Mouse (Mus musculus): Measurements from ENCODE around the gene Agtpbp1. TPM values are rescaled to one million over a fixed set of nuclear protein-coding genes. Genes with fewer than 3 reads are reported as not detected.

The Agtpbp1 gene
- total RNA-seq, 1 experiment: 25.0 TPM

- no peak overlapping the region for H3K9ac ChIP-seq (ENCODE audit: insufficient read depth, low read depth, low read length, poor library complexity, severe bottlenecking)
- in situ Hi-C loops (cut with MboI; ENCODE audit: low sequenced_read_pairs in 2 of 2, unreplicated experiment in 2 of 2): no loop called here
- H3K9me3 ChIP-seq (ENCODE audit: control insufficient read depth, insufficient read depth, low read depth, low read length): no peaks in the 10 kb centered on the region
- H3K4me3 ChIP-seq (ENCODE audit: insufficient read depth in 1 of 2, low read depth in 1 of 2, low read length in 2 of 2, poor library complexity in 1 of 2, severe bottlenecking in 1 of 2): no peak overlapping the region
- no peaks in the 10 kb centered on the region for H3K4me1 ChIP-seq (ENCODE audit: control insufficient read depth in 2 of 2, insufficient read depth in 2 of 2, low read length in 2 of 2, poor library complexity in 1 of 2)
- H3K27ac ChIP-seq (ENCODE audit: insufficient read depth, low read depth, low read length, poor library complexity, severe bottlenecking): no peak overlapping the region
- DNase-seq (ENCODE audit: low read depth, low spot score): no peak
- no peaks in the 10 kb centered on the region for H3K36me3 ChIP-seq (ENCODE audit: control insufficient read depth, insufficient read depth, low read length, poor library complexity, severe bottlenecking)
- TF ChIP-seq MAFK (IDR thresholded peaks at IDR 0.05; ENCODE audit: insufficient read depth, low read depth, low read length) (no peak), ZC3H11A (IDR thresholded peaks at IDR 0.05; ENCODE audit: borderline replicate concordance, low read depth, low read length) (no peak), CHD2 (IDR thresholded peaks at IDR 0.05; ENCODE audit: low read depth, low read length) (no peak), HCFC1 (IDR thresholded peaks at IDR 0.05; ENCODE audit: borderline replicate concordance, insufficient read depth, low read length) (no peak), ZNF384 (IDR thresholded peaks at IDR 0.05; ENCODE audit: low read depth, low read length) (no peak)
These were observed 171.1 kb downstream of the Agtpbp1 start for GRCm38 (mm10) chr13:59413885-59414284.

GRCm38 (mm10) chr13:59412672-59413071 lies 172.4 kb downstream of the Agtpbp1 start:
- no peaks in the 10 kb centered on the region for H3K36me3 ChIP-seq (ENCODE audit: control insufficient read depth, insufficient read depth, low read length, poor library complexity, severe bottlenecking)
- H3K9ac ChIP-seq (ENCODE audit: insufficient read depth, low read depth, low read length, poor library complexity, severe bottlenecking): no peak overlapping the region
- H3K9me3 ChIP-seq (ENCODE audit: control insufficient read depth, insufficient read depth, low read depth, low read length): no peaks in the 10 kb centered on the region
- no peak overlapping the region for H3K4me3 ChIP-seq (ENCODE audit: insufficient read depth in 1 of 2, low read depth in 1 of 2, low read length in 2 of 2, poor library complexity in 1 of 2, severe bottlenecking in 1 of 2)
- no peak overlapping the region for H3K27ac ChIP-seq (ENCODE audit: insufficient read depth, low read depth, low read length, poor library complexity, severe bottlenecking)
- no peak for DNase-seq (ENCODE audit: low read depth, low spot score)
- no peak for TF ChIP-seq MAFK (IDR thresholded peaks at IDR 0.05; ENCODE audit: insufficient read depth, low read depth, low read length)
- no peak for TF ChIP-seq ZNF384 (IDR thresholded peaks at IDR 0.05; ENCODE audit: low read depth, low read length)
- no peak for TF ChIP-seq HCFC1 (IDR thresholded peaks at IDR 0.05; ENCODE audit: borderline replicate concordance, insufficient read depth, low read length)
- TF ChIP-seq ZC3H11A (IDR thresholded peaks at IDR 0.05; ENCODE audit: borderline replicate concordance, low read depth, low read length): no peak
- no peak for TF ChIP-seq CHD2 (IDR thresholded peaks at IDR 0.05; ENCODE audit: low read depth, low read length)
- H3K4me1 ChIP-seq (ENCODE audit: control insufficient read depth in 2 of 2, insufficient read depth in 2 of 2, low read length in 2 of 2, poor library complexity in 1 of 2): no peaks in the 10 kb centered on the region
- in situ Hi-C loops (cut with MboI; ENCODE audit: low sequenced_read_pairs in 2 of 2, unreplicated experiment in 2 of 2): no loop called here

GRCm38 (mm10) chr13:59407182-59407581 lies 177.8 kb downstream of the Agtpbp1 start:
- Histone ChIP-seq H3K27ac (ENCODE audit: insufficient read depth, low read depth, low read length, poor library complexity, severe bottlenecking) (no peak overlapping the region), H3K36me3 (ENCODE audit: control insufficient read depth, insufficient read depth, low read length, poor library complexity, severe bottlenecking) (no peaks in the 10 kb centered on the region), H3K9ac (ENCODE audit: insufficient read depth, low read depth, low read length, poor library complexity, severe bottlenecking) (no peak overlapping the region), H3K4me1 (ENCODE audit: control insufficient read depth in 2 of 2, insufficient read depth in 2 of 2, low read length in 2 of 2, poor library complexity in 1 of 2) (no peaks in the 10 kb centered on the region), H3K4me3 (ENCODE audit: insufficient read depth in 1 of 2, low read depth in 1 of 2, low read length in 2 of 2, poor library complexity in 1 of 2, severe bottlenecking in 1 of 2) (no peak overlapping the region), H3K9me3 (ENCODE audit: control insufficient read depth, insufficient read depth, low read depth, low read length) (no peaks in the 10 kb centered on the region)
- DNase-seq (ENCODE audit: low read depth, low spot score): no peak
- TF ChIP-seq MAFK (IDR thresholded peaks at IDR 0.05; ENCODE audit: insufficient read depth, low read depth, low read length) (no peak), HCFC1 (IDR thresholded peaks at IDR 0.05; ENCODE audit: borderline replicate concordance, insufficient read depth, low read length) (no peak), CHD2 (IDR thresholded peaks at IDR 0.05; ENCODE audit: low read depth, low read length) (no peak), ZC3H11A (IDR thresholded peaks at IDR 0.05; ENCODE audit: borderline replicate concordance, low read depth, low read length) (no peak), ZNF384 (IDR thresholded peaks at IDR 0.05; ENCODE audit: low read depth, low read length) (no peak)
- in situ Hi-C loops (cut with MboI; ENCODE audit: low sequenced_read_pairs in 2 of 2, unreplicated experiment in 2 of 2): no loop called here

- in situ Hi-C loops (cut with MboI; ENCODE audit: low sequenced_read_pairs in 2 of 2, unreplicated experiment in 2 of 2): no loop called here
- DNase-seq (ENCODE audit: low read depth, low spot score): no peak
- Histone ChIP-seq H3K4me3 (ENCODE audit: insufficient read depth in 1 of 2, low read depth in 1 of 2, low read length in 2 of 2, poor library complexity in 1 of 2, severe bottlenecking in 1 of 2) (no peak overlapping the region), H3K9ac (ENCODE audit: insufficient read depth, low read depth, low read length, poor library complexity, severe bottlenecking) (no peak overlapping the region), H3K27ac (ENCODE audit: insufficient read depth, low read depth, low read length, poor library complexity, severe bottlenecking) (no peak overlapping the region), H3K4me1 (ENCODE audit: control insufficient read depth in 2 of 2, insufficient read depth in 2 of 2, low read length in 2 of 2, poor library complexity in 1 of 2) (no peaks in the 10 kb centered on the region), H3K9me3 (ENCODE audit: control insufficient read depth, insufficient read depth, low read depth, low read length) (no peaks in the 10 kb centered on the region), H3K36me3 (ENCODE audit: control insufficient read depth, insufficient read depth, low read length, poor library complexity, severe bottlenecking) (no peaks in the 10 kb centered on the region)
- TF ChIP-seq ZC3H11A (IDR thresholded peaks at IDR 0.05; ENCODE audit: borderline replicate concordance, low read depth, low read length): no peak
- TF ChIP-seq HCFC1 (IDR thresholded peaks at IDR 0.05; ENCODE audit: borderline replicate concordance, insufficient read depth, low read length): no peak
- no peak for TF ChIP-seq CHD2 (IDR thresholded peaks at IDR 0.05; ENCODE audit: low read depth, low read length)
- no peak for TF ChIP-seq MAFK (IDR thresholded peaks at IDR 0.05; ENCODE audit: insufficient read depth, low read depth, low read length)
- TF ChIP-seq ZNF384 (IDR thresholded peaks at IDR 0.05; ENCODE audit: low read depth, low read length): no peak
These were observed 182.8 kb downstream of the Agtpbp1 start for GRCm38 (mm10) chr13:59402026-59402775.
